Mouse (Mus musculus) stomach, postnatal 0 days (tissue): ENCODE measurements around the gene Hsd17b13.

Source experiments
- CTCF ChIP-seq: IDR thresholded peaks from 2 replicates; pipeline ENCODE4 v1.5.1; 2016; ENCODE audit warnings: antibody characterized with exemption, low read depth, mild to moderate bottlenecking, moderate library complexity
- EP300 ChIP-seq: optimal IDR thresholded peaks from 2 replicates; pipeline ENCODE3; 2016; ENCODE audit warnings: antibody characterized with exemption

GRCm38 (mm10) chr5:103909466-103909865 is 67.7 kb downstream of the Hsd17b13 start:
- TF ChIP-seq EP300 (no peak), CTCF (no peak)
